Mouse (Mus musculus) cortical plate, adult 2 months (tissue): Measurements from ENCODE around the gene Gm5269. TPM values are rescaled to one million over a fixed set of nuclear protein-coding genes. Genes with fewer than 3 reads are reported as not detected.

ENCODE experiments used
- H3K27ac ChIP-seq: fragments of 200-500 bp; 2 replicates; pipeline ENCODE4 v1.5.1; 2012; ENCODE audit warnings: low read length, control low read depth, inconsistent platforms; ENCODE audit not compliant: insufficient read depth
- H3K4me1 ChIP-seq: fragments of 200-500 bp; 2 replicates; pipeline ENCODE4 v1.6.1; 2011; ENCODE audit warnings: low read length; ENCODE audit not compliant: control insufficient read depth, insufficient read depth
- H3K4me3 ChIP-seq: fragments of 200-500 bp; 2 replicates; pipeline ENCODE4 v1.5.1; 2011; ENCODE audit warnings: mild to moderate bottlenecking, low read length, control low read depth; ENCODE audit not compliant: insufficient read depth
- CTCF ChIP-seq: fragments of 200-500 bp; IDR thresholded peaks from 2 replicates; pipeline ENCODE4 v1.5.1; 2011; ENCODE audit warnings: mild to moderate bottlenecking, control low read depth, low read length; ENCODE audit not compliant: insufficient read depth; ENCODE audit errors: extremely low read depth
- POLR2A ChIP-seq: fragments of 200-500 bp; IDR thresholded peaks from 2 replicates; pipeline ENCODE4 v1.6.1; 2011; ENCODE audit warnings: mild to moderate bottlenecking, low read length, control low read depth; ENCODE audit not compliant: insufficient read depth; ENCODE audit errors: extremely low read depth
- polyA plus RNA-seq: library from polyadenylated mRNA; depleted of rRNA; stranded (reverse); fragments of >200 nt; gene quantifications from 2 replicates; pipeline ENCODE4 v1.2.3, GENCODE M21; 2012

The Gm5269 gene
- polyA plus RNA-seq, 1 experiment = not detected

DNA sequence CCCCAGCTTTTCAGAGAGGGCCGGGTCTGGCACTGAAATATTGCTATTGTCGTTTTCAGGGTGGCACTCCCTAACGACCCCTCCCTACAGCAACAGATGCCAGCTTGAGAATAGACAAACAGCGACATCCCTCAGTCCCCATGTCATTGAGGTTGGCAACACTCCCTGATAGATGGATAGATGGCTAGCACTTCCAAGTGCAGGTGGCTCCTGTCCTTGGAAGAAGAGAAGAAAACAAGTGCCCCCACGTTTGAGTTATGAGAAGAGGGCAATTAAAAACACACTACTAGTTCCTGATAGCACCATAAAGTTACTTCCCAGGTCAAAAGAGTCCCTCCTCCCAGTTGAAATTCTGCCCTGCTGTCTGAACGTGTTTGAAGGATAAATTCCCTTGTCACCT is 8.0 kb downstream of the Gm5269 start:
- no peak for TF ChIP-seq CTCF
- TF ChIP-seq POLR2A = no peak
- Histone ChIP-seq H3K4me3 (no peak overlapping the region), H3K27ac (no peak overlapping the region), H3K4me1 (no peaks in the 10 kb centered on the region)

DNA sequence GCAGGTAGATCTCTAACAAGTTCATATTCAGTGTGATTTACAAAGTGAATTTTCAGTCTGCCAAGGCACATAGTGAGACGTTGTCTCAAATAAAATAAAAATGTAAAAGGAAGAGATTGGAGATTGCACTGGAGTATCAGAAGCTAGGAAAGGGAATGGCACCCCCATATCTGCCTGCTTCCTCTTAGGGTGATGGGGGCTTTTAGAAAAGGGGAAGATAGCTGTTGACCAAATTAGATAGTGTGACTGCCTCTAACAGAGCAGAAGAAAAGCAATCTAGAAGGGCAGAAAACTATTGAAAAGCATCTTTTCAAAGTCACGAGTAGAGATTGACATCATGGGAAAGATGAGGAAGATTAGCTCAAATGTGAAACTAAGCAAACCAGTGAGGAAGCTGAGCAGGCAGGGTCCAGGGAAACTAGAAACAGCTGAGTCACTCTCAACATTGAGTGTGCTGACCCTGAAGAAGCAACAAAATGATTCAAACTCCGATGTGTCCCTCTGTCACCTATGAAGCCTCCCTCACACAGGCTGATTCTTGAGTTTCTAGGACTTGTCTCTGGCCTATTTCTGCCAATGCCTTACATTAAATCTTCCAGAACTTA is 8.7 kb downstream of the Gm5269 start:
- H3K4me3 ChIP-seq = no peak overlapping the region
- no peak overlapping the region for H3K27ac ChIP-seq
- no peaks in the 10 kb centered on the region for H3K4me1 ChIP-seq
- TF ChIP-seq CTCF = no peak
- no peak for TF ChIP-seq POLR2A

DNA sequence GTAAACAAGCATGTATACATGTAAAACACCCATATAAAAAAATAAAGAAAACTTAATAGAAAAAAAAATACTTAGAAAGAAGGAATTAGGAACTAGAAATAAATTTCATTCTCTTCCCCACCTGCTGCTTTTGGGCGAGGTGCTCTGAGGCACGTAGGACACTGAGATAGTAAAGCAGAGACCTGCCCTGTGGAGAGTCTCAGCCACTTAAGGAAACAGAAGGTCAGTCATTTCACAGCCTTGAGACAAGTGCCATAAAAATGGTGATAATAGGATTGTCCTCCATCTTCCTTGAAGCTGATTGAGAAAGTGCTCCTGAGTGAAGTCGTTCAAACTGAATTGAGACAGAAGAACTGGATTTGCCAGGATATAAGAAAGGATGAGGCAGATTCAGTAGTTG is 12.6 kb downstream of the Gm5269 start:
- TF ChIP-seq CTCF (no peak), POLR2A (no peak)
- no peaks in the 10 kb centered on the region for H3K4me1 ChIP-seq
- H3K27ac ChIP-seq = no peak overlapping the region

DNA sequence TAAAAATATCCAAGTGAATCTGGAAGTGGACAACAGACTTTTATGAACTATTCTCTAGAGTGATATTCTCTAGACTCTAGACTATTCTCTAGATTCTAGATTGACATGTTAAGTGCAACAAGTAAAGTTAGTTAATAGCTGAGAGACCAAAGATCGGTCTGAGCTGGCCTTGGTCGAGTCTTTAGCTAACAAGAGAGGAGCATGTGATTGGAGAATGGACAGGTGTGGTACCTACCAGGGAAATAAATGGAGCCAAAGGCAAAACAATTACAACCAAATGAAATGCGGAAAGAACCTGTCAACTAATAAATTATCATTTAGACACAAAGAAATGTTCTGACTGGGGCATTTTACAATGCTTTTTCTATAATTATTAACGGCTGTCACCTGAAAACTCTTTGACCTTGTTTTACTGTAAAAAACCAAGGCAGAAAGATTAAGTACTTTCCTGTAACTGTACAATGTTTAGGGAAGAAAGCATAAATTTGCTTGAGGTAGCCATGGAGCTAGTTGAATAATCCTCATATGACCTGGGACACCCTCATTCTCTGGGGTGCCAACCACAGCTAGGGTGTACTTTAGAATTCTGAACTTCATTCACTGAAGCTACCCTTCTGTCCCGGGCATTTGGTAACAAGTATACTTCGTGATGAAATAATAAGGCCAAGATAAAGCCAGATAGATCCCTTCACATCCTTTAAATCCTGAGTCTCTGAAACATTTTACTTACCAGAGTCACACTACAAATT is 13.4 kb downstream of the Gm5269 start:
- no peaks in the 10 kb centered on the region for H3K4me1 ChIP-seq
- H3K4me3 ChIP-seq = no peak overlapping the region
- no peak for TF ChIP-seq CTCF
- no peak for TF ChIP-seq POLR2A
- H3K27ac ChIP-seq = no peak overlapping the region

More for the DNA sequence above, 12.6 kb downstream of the Gm5269 start:
- H3K4me3 ChIP-seq = no peak overlapping the region

- Histone ChIP-seq H3K27ac (no peak overlapping the region), H3K4me1 (no peaks in the 10 kb centered on the region), H3K4me3 (no peak overlapping the region)
- TF ChIP-seq POLR2A (no peak), CTCF (no peak)
Observed at GRCm38 (mm10) chr1:45875640-45876039, 14.4 kb downstream of the Gm5269 start.

- TF ChIP-seq CTCF = no peak
- TF ChIP-seq POLR2A = no peak
- Histone ChIP-seq H3K27ac (no peak overlapping the region), H3K4me3 (no peak overlapping the region), H3K4me1 (no peaks in the 10 kb centered on the region)
Observed at GRCm38 (mm10) chr1:45873250-45873649, 16.8 kb downstream of the Gm5269 start.

GRCm38 (mm10) chr1:45868479-45869137 is 21.5 kb downstream of the Gm5269 start:
- Histone ChIP-seq H3K4me3 (no peak overlapping the region), H3K4me1 (no peaks in the 10 kb centered on the region), H3K27ac (no peak overlapping the region; the same call in 1 of the 2 replicates)
- TF ChIP-seq POLR2A (no peak), CTCF (no peak)

DNA sequence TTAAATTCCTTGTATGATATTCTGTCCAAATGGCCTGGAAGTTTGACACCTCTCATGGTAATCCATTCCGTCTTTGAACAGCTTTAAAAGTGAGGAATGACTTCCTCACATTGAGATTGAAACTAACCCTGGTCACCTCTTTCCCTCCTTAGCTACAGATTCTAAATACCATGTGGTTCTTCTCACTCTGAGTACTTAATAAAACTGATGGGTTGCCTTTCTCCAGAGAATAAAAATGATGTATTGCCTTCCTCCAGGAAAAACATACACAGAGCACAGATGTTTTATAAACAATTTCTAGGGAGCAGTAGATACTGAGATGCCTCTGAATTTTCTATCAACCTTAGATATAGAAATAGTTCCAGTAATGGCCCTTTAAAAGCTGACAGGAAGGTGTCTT is 22.0 kb downstream of the Gm5269 start:
- Histone ChIP-seq H3K4me3 (no peak overlapping the region), H3K4me1 (no peaks in the 10 kb centered on the region), H3K27ac (no peak overlapping the region)
- TF ChIP-seq POLR2A (no peak), CTCF (no peak)

GRCm38 (mm10) chr1:45866288-45867018 is 23.6 kb downstream of the Gm5269 start:
- H3K27ac ChIP-seq = no peak overlapping the region
- no peak overlapping the region for H3K4me3 ChIP-seq
- no peaks in the 10 kb centered on the region for H3K4me1 ChIP-seq
- TF ChIP-seq POLR2A = no peak
